Mouse (Mus musculus): ENCODE measurements around the gene Ntn5.
"Not testable (repeated sequence)": the region's sequence is repeated elsewhere in the genome, so short reads cannot be mapped to it uniquely, and the experiment has no call there.

Ntn5 gene

DNA sequence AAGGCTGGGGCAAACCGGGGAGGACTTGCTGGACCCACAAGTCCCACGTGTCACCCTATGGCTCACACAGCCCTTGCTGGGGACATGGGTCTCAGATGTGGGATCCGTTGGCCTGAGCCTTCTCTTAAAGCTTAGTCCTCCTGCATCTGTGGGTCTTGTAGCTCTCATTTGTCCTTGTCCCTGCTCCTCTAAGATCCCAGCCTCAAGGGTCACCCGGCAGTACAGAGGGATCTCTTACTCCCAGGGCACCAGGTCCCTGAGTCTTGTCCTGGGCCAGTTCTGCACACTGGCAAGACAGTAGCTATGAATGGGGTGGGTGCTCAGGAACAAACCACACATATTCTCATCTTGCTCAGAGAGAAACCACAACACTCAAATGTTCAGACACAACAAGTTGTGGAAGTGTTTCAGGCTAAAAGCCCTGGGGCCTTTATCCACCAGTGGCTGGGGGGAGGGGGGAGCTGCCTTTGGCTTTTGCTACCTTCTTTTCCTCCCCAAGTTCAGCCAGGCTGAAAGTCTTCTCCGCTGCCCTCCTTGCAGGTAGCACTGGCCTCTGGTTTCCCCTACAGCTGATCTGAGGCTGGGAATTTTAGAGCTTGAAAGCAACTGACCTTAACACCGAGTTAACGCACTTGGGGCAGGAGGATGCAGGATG is at the start of gene Ntn5:
TSS of gene Ntn5 (plus strand) at position 627 of the 655 bp plus-strand sequence.
- peak in 1 of 2 experiments; percentile 13 for DNase-seq (ENCODE audit: low spot score in 2 of 2)

DNA sequence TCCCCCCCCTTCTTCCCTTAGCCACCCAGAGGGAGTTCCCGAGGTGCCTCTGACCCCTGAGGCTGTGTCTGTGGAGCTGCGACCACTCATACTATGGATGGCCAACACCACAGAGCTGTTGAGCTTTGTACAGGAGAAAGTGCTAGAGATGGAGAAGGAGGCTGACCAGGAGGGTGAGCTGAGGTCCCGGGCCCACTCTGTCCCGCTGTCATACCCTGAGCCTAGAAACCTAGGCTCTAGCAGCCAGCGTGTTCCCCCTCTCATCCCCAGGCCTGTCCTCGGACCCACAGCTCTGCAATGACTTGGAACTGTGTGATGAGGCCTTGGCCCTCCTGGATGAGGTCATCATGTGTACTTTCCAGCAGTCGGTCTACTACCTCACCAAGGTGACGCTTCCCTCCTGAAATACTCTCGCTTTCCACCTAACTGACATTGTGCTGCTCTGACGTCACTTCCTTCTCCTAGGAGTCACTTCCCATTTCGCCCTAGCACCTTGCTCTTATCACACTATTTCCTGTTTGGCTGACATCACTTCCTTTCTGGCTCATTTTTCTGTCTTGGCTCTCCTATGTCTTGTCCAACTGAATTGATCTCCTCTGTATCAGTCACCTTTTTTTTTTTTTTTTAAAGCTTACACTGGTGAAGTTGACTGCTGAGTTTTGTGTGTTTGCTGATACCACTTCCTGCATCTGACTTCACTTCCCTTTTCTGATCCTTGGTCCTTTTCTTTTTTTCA is 48.7 kb upstream of the Ntn5 start:
- DNase-seq (ENCODE audit: low spot score in 2 of 2): no peak

DNA sequence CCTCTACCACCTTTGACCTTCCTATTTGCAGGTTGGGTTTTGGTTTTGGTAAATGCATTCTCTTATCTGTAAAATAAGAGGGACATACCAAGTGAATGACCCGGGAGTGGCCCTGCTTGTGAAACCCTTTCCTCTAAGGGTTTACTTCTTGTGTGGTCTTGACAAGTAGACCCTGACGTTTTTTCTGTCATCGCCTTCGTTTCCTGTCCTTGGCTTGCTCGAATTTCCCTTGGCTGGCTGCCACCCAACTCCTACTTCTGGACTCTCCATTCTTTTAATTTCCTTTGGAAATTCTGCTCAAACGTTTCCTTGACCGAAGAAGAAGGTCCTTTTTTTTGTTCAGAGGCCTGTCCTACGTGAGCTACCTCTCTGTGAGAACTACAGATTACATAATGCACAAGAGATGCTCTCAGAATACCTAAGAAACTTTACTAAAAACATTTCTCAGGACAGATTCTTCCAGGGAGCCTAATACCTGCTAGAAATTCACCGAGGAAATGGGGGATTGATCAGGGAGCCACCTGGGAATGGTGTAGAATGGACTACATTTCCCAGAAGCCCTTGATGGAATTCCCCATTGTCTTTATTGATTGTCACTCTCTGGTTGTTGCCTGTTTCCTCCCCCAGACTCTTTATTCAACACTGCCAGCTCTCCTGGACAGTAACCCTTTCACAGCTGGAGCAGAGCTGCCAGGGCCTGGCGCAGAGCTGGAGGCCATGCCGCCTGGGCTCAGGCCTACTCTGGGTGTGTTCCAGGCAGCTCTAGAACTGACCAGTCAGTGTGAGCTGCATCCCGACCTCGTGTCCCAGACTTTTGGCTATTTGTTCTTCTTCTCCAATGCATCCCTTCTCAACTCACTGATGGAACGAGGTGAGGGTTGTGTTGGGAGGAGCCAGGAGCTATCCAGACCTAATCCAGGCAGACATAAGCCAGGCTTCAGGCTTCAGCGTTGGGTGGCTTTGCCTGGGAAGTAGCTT is 47.8 kb upstream of the Ntn5 start:
- DNase-seq (ENCODE audit: low spot score in 2 of 2): no peak

DNA sequence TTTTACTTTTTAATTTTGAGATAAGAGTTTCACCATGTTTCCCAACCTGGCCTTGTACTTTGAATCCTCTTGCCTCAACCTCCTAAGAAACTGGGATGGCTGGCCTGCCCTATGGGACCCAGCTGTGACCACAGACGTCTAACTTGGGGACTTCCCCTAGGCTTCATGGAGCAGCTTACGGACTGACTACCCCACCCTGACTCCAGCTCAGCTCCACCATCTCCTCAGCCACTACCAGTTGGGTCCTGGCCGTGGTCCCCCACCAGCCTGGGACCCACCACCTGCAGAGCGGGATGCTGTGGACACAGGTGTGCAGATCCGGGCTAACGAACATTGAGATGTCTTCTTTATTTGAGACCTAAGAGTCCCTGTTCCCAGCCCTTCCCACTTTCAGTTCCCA is 46.1 kb upstream of the Ntn5 start:
- no peak for DNase-seq (ENCODE audit: low spot score in 2 of 2)

DNA sequence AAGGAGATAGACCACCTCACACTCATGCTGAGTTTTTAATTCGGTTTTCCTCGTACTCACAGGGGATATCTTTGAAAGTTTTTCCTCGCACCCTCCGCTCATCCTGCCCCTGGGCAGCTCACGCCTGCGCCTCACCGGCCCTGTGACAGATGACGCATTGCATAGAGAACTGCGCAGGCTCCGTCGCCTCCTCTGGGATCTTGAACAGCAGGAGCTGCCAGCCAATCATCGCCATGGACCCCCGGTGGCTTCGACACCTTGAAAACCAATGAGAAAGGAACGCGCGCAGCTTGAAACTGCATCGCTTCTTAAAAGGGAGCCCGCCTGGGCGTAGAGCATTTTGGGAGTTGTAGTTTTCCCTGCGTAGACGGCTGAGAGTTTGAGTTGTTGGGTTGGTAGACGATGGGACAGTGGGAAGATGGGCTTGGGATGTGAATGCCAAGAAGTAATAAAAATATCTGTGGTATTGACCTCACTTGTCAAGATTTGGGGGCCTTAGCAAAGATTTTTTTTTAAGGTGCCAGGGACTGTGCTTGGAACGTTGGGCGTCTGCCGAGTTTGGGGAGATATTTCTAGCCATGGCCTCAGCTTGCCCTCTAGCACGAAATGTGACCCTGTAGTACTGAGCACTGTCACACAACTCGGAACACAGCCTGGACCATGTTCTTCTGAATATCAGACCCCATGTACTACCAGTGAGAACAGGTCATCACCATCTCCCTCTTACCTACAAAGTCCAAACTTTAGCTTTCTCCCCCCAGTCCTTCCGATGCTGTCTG is 45.0 kb upstream of the Ntn5 start:
- no peak for DNase-seq (ENCODE audit: low spot score in 2 of 2)

DNA sequence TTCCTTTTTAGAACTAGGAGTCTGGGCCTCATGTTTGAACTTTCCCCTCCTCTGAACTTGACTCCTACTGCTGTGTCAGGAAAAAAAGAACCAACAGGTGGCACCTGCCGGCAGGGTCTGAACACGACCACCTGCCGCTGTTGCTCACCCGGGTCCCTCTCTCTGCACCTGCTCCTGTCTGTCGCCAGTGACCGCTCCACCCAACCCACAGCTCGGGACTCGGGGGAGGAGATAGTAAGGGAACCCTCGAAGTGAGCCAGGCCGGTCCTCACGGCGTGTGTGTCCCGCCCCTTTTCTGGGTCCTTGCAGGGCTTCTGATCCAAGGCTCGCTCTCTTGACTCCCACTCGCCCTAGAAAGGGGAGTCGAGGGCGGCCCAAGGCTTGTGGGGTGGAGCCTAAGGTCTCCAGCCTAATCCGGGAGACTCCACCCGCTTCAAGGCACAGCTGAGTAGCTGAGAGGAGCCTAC is 44.2 kb upstream of the Ntn5 start, which contains the start of gene Mamstr:
TSS of gene Mamstr (plus strand) at position 417 of the 467 bp plus-strand sequence.
- no peak for DNase-seq (ENCODE audit: low spot score in 2 of 2)

DNA sequence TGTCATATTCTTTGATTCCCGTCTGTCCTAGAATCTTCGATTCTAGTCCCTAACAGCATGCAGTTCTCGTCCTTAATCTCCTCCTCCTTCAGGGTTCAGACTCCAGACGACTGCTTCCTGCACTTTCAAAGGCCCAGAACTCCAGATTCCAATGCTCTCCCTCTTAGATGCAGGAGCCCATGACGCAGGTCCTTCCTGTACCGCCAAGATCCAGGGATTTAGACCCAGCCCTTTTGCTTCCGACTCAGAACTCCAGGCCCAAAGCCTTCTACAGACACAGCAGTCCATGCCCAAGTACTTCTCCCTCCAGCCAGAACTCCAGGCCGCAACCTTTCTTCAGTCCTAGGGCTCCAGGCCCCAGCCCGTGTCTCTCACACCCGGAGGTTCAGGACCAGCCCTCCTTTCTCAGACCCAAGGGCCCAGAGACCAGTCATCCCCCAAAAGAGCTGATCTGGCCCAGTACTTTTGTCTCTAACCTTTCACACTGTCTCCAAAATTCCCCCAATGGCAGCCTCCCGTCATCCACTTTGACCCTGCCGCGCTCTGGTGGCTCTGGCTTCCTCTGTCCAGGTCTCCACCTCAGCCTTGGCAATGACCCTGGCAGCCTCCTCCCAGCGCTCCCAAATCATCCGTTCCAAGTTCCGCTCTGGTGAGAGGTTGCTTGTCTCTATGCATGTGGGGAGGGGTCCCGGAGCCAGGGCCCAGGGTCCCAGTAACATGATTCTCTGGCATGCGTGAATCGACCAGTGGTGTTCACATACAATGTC is 43.4 kb upstream of the Ntn5 start:
- no peak for DNase-seq (ENCODE audit: low spot score in 2 of 2)

DNA sequence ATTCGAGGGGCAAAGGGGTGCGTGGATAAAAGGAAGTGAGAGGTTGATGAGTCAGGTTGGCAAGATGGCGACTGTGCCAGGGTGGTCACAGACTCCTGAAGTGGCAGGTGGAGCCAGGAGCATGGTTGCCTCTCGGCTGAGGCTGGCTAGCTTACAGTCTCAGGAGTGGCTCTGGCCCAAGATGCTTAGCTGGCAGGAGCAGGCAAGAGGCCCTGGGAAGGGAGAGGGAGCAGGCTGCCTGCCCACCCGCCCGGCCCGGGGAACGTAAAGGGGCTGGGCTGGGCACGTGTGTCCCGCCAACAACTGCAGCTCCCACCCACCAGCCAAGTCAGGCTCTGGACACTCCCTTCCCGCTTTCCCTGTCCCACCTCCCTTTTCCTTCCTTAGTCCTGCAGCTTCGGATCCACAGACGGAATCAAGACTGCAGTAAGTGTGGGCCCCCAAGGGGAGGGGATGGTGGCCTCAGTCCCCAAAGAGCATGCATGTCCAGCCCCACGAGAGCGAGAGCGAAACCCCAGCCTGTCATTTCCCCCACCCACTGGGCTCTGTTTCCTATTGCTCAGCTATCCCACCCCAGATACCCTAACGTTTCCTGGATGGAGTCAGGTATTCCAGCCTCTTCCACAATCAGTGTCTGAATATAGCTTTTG is 42.3 kb upstream of the Ntn5 start:
- no peak for DNase-seq (ENCODE audit: low spot score in 2 of 2)

DNA sequence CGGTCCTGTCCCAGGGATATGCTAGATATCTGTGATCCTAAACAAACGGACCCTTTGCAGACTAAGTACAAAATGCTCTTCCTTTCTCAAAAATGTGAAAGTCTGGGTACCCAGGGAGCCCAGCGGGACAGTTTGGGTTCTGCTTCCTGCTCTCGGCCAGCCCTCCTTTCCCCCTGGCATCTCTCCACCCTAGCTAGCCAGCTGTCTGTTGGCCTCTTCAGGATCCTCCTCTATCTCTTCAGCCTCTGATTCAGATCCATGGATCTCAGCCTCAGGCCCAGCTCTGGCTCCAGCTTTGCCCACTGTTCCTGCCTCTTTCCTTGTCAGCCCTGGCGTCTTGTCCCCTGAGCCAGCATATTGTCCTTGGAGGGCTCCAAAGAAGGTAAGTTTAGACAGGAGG is 41.7 kb upstream of the Ntn5 start:
- no peak for DNase-seq (ENCODE audit: low spot score in 2 of 2)

DNA sequence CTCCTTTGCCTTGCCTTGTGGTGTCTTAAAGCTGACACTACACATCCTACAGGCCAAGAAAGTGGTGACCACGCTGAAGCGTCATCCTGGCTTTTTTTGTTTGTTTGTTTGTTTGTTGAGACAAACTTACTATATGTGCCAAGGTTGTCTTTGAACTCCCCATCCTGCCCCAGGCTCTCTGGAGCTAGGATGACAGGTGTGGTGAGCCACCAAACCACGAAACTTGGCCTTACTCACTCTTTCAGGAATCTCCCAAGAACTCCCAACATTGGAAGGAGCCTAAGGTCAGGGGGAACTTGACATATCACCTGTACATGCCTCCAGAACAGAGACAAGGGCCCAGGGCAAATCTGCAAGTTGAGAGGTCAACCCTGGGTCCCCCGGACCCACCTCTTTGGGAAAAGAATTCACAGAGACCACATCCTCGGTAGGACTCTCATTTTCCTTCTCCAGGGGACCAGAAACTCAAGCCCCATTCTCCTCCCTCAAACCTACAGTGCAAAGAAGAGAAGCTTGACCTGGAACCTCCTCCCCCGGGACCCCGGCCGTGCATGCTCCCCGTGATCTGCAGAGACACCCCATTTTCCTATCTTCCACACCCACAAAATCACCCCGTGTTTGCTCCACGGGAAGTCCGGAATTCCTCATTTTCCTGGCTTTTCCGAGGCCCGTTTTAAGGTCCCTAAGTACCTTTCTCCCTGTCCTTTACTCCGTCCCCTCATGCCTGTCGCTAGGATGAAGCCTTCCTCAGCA is 41.1 kb upstream of the Ntn5 start:
- no peak for DNase-seq (ENCODE audit: low spot score in 2 of 2)

DNA sequence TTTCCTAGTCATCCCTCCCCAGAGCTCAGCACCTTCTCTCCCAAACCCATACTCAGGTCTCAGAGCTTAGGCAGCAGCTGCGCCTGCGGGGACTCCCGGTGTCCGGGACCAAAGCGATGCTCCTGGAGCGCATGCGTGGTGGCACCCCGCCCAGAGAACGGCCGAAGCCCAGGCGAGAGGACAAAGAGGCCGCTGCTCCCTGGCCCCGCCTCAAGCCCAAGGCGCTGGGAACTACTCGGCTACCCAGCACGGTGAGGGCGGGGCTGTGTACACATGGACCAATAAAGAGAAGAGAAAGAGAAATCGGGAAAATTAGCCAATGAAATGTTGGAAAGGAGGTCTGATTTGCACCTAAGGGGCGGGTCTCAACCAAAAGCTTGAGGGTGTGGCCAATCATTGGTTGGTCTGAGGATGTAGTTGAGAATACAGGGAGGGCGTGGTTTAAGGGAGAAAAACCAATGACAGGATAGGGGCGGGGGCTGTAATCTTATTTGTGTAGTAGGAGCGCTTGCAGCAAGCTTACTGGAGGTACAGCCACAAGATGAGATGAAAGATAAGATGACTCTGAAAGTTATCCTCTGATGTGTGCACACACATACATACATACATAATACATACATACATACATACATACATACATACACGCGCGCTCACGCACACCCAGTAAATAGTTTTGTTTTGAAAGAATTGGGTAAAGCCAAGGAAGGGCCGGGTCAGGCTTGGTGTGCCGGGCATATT is 40.2 kb upstream of the Ntn5 start:
- DNase-seq (ENCODE audit: low spot score in 2 of 2): peak; percentile 80 to 83

DNA sequence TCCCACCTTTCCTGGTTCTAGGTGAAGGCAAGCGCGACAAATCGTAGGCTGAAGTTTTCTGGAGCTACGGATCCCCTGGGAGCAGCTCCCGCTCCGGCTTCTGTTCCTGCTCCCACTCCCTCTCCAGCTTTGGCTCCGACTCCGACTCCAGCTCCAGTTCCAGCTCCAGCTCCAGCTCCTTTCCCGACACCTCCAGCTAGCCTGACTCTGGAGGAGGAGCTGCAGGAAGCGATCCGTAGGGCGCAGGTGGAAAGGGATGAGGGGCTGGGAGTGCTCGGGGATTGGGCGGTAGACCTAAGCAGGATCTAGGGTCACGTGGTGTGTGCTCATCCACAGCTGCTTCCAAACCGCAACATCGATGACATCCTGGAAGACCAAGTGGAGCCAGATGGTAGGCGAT is 39.6 kb upstream of the Ntn5 start:
- DNase-seq (ENCODE audit: low spot score in 2 of 2): no peak

DNA sequence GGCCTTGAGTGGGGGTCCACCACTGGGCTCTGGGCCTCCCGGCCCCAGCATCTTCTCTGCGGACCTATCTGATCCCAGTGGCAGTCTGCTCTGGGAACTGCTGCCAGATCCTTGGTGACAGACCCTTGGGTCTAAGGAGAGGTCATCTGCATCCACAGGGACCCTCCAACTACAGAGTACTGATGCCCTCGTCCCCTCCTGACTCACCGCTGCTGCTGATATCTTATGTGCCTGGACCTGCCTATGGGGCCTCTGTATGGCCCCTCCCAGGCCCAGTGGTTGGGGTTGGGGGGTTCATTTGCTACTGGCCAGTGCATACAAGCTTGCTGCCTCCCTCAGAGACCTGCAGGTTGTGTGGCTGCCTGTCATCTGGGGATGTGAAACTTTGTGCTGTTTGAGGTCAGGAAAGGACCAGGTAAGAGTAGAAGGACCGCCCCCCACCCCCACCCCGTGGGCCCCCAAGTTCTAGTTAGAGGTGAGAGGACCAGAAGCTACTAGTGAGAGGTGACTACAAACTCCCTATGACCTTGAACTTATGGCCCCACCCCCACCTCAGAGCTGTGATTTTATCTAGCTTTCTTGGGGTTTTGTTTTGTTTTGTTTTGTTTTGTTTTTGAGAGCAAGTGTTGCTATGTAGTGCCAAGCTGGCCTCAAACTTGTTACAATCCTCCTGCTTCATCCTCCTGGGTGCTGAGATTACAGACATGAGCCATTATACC is 38.8 kb upstream of the Ntn5 start:
- no peak for DNase-seq (ENCODE audit: low spot score in 2 of 2)

DNA sequence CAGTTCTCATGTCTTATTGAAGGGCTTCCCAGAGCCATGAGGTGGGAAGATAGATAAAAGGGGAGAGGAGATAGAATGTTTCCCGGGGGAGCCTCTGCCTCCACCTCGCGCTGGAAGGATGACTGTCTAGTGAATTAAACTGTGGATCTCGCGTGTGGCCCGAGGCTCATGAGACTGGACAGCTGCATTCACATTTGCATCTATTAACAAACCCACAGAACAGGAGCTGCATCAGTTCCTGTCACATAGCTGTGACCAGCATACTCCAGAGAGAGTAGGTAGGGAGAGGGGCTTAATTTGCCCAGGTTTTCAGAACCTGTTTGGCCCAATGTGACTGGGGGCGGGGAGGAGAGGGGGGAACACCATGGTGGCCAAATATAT is 38.2 kb upstream of the Ntn5 start:
- no peak for DNase-seq (ENCODE audit: low spot score in 2 of 2)

DNA sequence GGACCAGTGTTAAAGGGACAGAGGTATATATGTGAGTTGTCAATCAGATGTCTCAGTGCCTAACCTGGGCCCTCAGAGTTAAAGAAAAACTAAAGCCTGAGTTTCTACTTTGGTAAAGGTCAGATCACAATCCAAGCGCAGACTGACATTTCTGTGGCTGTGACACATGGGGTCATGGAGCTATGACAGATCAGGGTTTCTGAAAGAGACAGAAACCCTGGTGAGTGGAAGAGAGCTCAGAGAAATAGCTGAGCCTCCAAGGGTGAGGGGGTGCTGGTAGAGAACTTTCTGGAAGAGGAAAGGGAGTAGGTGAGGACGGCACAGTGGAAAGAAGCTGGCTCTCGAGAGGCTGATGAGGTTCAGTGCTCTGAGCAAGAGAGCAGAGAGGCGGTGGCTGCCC is 37.2 kb upstream of the Ntn5 start:
- DNase-seq (ENCODE audit: low spot score in 2 of 2): no peak

DNA sequence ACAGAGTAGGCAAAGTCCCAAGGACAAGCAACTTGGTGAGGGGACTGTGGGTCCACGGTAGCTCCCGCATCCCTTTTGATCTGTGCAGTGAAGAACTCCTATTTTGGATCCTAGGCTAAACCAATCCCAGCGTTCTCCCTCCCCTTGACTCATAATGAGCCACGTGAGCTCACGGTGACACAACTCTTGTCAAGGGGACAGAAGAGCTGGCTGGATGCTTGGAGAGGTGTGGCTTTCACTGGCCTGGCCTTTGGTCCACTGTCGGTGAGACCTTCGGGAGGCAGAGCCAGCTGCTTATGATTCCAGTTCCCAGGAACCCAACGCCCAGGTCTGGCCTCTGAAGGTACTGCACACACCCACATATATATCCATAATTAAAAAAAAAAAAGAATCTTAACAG is 34.5 kb upstream of the Ntn5 start:
- no peak for DNase-seq (ENCODE audit: low spot score in 2 of 2)

DNA sequence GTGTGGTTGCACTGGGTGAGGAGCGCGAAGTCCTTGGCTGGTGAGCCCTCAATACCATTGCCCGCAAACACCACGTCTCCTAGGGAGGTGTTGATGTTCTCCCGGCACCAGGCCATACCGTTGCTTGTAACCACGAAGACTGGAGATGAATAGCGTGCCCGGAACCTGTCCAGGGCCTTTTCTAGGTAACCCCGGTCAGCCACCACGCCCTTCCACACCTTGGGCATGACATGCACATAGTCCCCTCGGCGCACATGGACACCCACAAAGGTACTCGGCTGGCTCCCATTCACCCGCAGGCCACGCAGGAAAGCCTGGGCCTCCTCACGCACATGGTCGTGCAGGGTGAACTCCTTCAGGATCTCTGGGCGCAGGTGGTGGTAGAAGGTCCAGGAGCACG is 33.3 kb upstream of the Ntn5 start:
- not testable (repeated sequence) for DNase-seq (ENCODE audit: low spot score in 2 of 2)

DNA sequence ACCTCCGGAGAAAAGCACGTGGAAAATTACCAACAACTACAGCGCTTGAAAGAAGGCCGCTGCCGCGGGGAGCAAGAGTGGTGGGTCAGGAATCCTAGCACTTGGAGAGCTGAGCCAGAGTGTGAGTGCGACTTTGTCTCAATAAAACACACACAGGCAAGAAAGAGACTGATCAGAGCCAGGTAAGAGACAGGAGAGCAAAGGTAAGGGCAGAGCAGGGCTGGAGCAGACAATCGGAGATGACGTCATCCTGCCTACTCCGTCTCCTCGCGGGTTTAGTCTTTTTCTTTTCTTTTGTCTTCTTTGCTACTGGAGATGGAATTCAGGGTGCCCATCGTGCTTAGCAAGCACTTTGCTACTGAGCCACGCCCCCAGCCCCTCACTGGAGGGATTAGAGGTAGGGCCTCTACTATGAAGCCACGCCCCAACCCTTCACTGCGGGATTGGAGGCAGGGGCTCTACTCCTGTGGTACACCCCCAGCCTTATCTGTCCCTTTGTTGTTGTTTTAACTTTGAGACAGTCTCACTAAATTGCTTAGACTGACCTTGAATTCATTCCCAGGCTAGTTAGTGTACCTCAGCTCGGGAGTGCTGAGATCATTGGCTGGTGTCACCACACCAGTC is 29.3 kb upstream of the Ntn5 start:
- DNase-seq (ENCODE audit: low spot score in 2 of 2): no peak

All from thymus, postnatal 10 days (tissue).